7 mouse cellular contexts compared by ENCODE assay signal in the genomic region with DNA sequence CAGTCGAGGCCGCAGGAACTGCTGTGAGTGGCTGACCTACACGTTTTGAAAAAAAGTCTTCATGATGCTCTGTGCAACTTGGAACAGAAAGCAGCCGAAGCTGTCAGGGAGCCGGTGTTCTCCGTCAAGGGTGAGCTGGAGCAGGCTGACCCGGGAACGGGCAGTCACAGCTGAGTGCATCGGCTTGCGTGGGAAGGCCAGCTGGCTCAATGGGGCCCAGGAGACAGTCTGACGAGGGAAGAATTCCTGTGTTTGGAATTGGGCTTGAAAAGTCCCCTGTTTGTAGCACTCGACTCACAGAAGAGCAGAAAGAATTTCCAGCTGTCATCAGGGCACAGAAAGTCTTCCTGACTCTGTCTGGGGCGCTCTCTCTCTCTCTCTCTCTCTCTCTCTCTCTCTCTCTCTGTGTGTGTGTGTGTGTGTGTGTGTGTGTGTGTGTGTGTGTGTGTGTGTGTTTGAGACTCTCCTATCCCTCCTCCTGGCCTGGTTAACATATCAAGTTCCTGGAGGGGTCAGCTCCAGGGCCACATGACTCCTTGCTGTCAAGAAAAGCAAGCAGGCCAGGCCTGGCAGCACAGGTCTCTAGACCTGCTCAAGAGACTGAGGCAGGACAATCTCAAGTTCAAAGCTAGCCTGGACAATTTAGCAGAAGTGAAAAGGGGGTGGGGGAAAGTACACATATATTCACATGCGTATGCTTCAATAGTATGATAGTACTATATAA.
DNase-seq lines count a peak whose midpoint lies in the region; ATAC-seq lines count a peak whose summit lies in the region.

No protein-coding gene starts in this region.

- H3K9me3 ChIP-seq in embryonic facial prominence, embryonic 14.5 days (ENCODE audit: control insufficient read depth, low read length): no peaks in the 10 kb centered on the region
- H3K9me3 ChIP-seq in limb, embryonic 11.5 days (ENCODE audit: control insufficient read depth, low read length): no peaks in the 10 kb centered on the region

- H3K4me3 ChIP-seq in embryonic facial prominence, embryonic 14.5 days (ENCODE audit: low read depth, low read length): no peak overlapping the region
- no peak overlapping the region for H3K4me3 ChIP-seq in limb, embryonic 11.5 days (ENCODE audit: low read depth, low read length)

- WGBS in embryonic facial prominence, embryonic 14.5 days: 25% methylated on average over 13 of the region's 14 CpGs
- 53% methylated on average over 14 of the region's 14 CpGs for WGBS in limb, embryonic 11.5 days

- no peak overlapping the region for H3K9ac ChIP-seq in embryonic facial prominence, embryonic 14.5 days (ENCODE audit: low read depth, low read length)
- no peak overlapping the region for H3K9ac ChIP-seq in limb, embryonic 11.5 days (ENCODE audit: low read length)

- H3K27ac ChIP-seq in embryonic facial prominence, embryonic 14.5 days (replicated peaks; ENCODE audit: low read depth, low read length): peak overlapping the region; percentile 75
- 0 out of 2 replicates have a peak overlapping the region, but pooled peaks have one; percentile 8 for H3K27ac ChIP-seq in limb, embryonic 11.5 days (replicated peaks; ENCODE audit: low read depth, low read length)

- no peak overlapping the region for H3K4me2 ChIP-seq in embryonic facial prominence, embryonic 14.5 days (ENCODE audit: low read depth, low read length)
- no peak overlapping the region for H3K4me2 ChIP-seq in limb, embryonic 11.5 days (ENCODE audit: low read depth, severe bottlenecking)

- H3K36me3 ChIP-seq in embryonic facial prominence, embryonic 14.5 days (ENCODE audit: control insufficient read depth, insufficient read depth, low read length): no peaks in the 10 kb centered on the region
- no peaks in the 10 kb centered on the region for H3K36me3 ChIP-seq in limb, embryonic 11.5 days (ENCODE audit: control insufficient read depth, insufficient read depth, low read length)

- peak; percentile 61 to 75 for DNase-seq in adrenal gland, postnatal 36 days
- DNase-seq in embryonic facial prominence, embryonic 14.5 days (ENCODE audit: low spot score): peak; percentile 92
- DNase-seq in heart, postnatal 4 days: peak; percentile 82
- no peak for DNase-seq in limb, embryonic 11.5 days (ENCODE audit: low spot score)
- DNase-seq in retina, embryonic 14.5 days (ENCODE audit: low spot score): peak; percentile 34
- no peak for DNase-seq in T-cell, adult 2 months (ENCODE audit: low spot score)
- DNase-seq in layer of hippocampus, postnatal 36 days: no peak

- no peaks in the 10 kb centered on the region for H3K27me3 ChIP-seq in embryonic facial prominence, embryonic 14.5 days (replicated peaks; ENCODE audit: control insufficient read depth, insufficient read depth, low read length)
- H3K27me3 ChIP-seq in limb, embryonic 11.5 days (ENCODE audit: control insufficient read depth, insufficient read depth, low read length): no peaks in the 10 kb centered on the region

- H3K4me1 ChIP-seq in embryonic facial prominence, embryonic 14.5 days (ENCODE audit: control insufficient read depth, insufficient read depth, low read length): peaks cover 26% of the 10 kb centered on the region
- peaks cover 9% of the 10 kb centered on the region for H3K4me1 ChIP-seq in limb, embryonic 11.5 days (ENCODE audit: control insufficient read depth, insufficient read depth, low read length)

- peak; percentile 89 for ATAC-seq in embryonic facial prominence, embryonic 14.5 days (ENCODE audit: low read depth)
- no peak for ATAC-seq in limb, embryonic 11.5 days (ENCODE audit: insufficient number of reproducible peaks, low FRiP score, low TSS enrichment, low read depth)

Comparison
In these comparisons a context has a peak if more than half of its experiments do, and no peak if none do; other contexts are left out.
1. DNase-seq: peak in adrenal gland, postnatal 36 days (2 of 2), embryonic facial prominence, embryonic 14.5 days (single experiment), heart, postnatal 4 days (single experiment) and retina, embryonic 14.5 days (single experiment); none in limb, embryonic 11.5 days (single experiment), T-cell, adult 2 months (single experiment) and layer of hippocampus, postnatal 36 days (0 of 2).